ENCODE assay signal across 9 mouse cellular contexts in the genomic region with DNA sequence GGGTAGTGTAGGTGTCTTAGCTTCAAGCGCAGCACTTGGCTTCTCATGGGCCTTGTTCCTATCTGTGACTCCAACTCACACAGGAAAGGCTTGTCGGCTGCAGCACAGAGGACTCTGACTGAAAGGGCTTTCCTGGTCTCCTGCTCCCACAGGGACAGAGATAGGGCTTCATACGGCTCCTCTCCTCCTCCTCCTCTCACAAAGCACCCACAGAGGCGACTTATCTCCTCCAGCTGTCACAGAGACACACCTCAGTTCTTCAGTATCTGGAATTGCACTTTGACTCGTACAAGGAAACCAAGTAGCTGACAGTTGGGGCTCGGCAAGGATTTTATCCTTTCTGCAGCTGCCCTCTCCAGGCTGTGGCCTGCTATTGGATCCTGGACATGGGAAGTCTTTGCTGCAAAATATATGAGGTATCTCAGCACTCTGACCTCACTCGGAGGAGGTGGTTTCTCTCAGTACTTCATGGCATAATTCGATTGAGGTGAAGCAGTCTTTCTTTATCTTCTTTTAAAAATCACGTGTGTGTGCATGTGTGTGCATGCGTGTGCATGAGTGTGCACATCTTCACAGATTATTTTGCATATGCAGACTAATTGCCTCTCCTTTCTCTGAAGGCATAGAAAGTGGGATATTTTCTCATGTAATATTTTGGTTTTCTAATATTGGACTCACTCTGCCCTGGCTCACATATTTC. TPM values are rescaled to one million over a fixed set of nuclear protein-coding genes. Genes with fewer than 3 reads are reported as not detected.
DNase-seq lines count a peak whose midpoint lies in the region; ATAC-seq and TF ChIP-seq lines count a peak whose summit lies in the region.
"Had no signal": no experiment of that assay in that cellular context is flagged by ENCODE, and none has a peak within 500 bp of the region (broad histone marks: within the 10 kb centered on the region; RNA-seq: fewer than 3 reads in every experiment).

No protein-coding gene starts in this region.

- peaks cover 3% of the 10 kb centered on the region; the same call in 1 of the 2 replicates for H3K36me3 ChIP-seq in liver, adult 2 months (ENCODE audit: control insufficient read depth, insufficient read depth, low read length)
- no peaks in the 10 kb centered on the region for H3K36me3 ChIP-seq in stomach, embryonic 16.5 days (ENCODE audit: control insufficient read depth, insufficient read depth, low read length)

- WGBS in liver, adult 2 months = 30% methylated on average over 10 of the region's 10 CpGs
- 51% methylated on average over 10 of the region's 10 CpGs for WGBS in stomach, embryonic 16.5 days

- peak; percentile 22 for DNase-seq in CD4-positive, CD25-positive, alpha-beta regulatory T cell, adult 2 months (ENCODE audit: low read depth, low spot score)
- DNase-seq in spleen, adult 12 weeks (ENCODE audit: low spot score) = peak; percentile 34
- no peak for DNase-seq in spleen, adult 18-20 months
- DNase-seq in liver, adult 2 months (ENCODE audit: extremely low read depth, low read depth, low spot score) = no peak
- DNase-seq in layer of hippocampus, postnatal 14 days (ENCODE audit: low spot score in 2 of 2) = no peak
- no peak for DNase-seq in adipocyte (ENCODE audit: low spot score)

- 0 out of 2 replicates have a peak overlapping the region, but pooled peaks have one; percentile 32 for H3K9ac ChIP-seq in liver, adult 2 months (ENCODE audit: low read depth, low read length)
- H3K9ac ChIP-seq in stomach, embryonic 16.5 days (ENCODE audit: low read length) = no peak overlapping the region

- peaks cover 3% of the 10 kb centered on the region; the same call in 1 of the 2 replicates for H3K79me2 ChIP-seq in liver, adult 2 months (ENCODE audit: control insufficient read depth, insufficient read depth, low read length)

- no peak overlapping the region for H3K4me3 ChIP-seq in liver, adult 2 months (ENCODE audit: insufficient read depth, low read depth, low read length)
- H3K4me3 ChIP-seq in stomach, embryonic 16.5 days (replicated peaks; ENCODE audit: low read length) = no peak overlapping the region

- no peak for TF ChIP-seq POLR2A in liver, adult 2 months (IDR thresholded peaks at IDR 0.05; ENCODE audit: extremely low read depth, insufficient read depth, low read length)

- ATAC-seq in CD4-positive, CD25-positive, alpha-beta regulatory T cell, adult 4 months = no peak
- ATAC-seq in stomach, embryonic 16.5 days (ENCODE audit: insufficient read depth, low FRiP score) = peak; percentile 5; the same call in 1 of the 2 replicates

- peak overlapping the region; percentile 67; the same call in 1 of the 2 replicates for H3K4me2 ChIP-seq in stomach, embryonic 16.5 days (ENCODE audit: low read depth, low read length)

- no peaks in the 10 kb centered on the region for H3K27me3 ChIP-seq in liver, adult 2 months (ENCODE audit: control insufficient read depth, insufficient read depth, low read length)
- no peaks in the 10 kb centered on the region for H3K27me3 ChIP-seq in stomach, embryonic 16.5 days (ENCODE audit: control insufficient read depth, insufficient read depth, low read length)

- peaks cover 20% of the 10 kb centered on the region for H3K4me1 ChIP-seq in liver, adult 2 months (ENCODE audit: control insufficient read depth, insufficient read depth, low read length)
- peaks cover 25% of the 10 kb centered on the region for H3K4me1 ChIP-seq in stomach, embryonic 16.5 days (ENCODE audit: control insufficient read depth, insufficient read depth, low read length)

- peak overlapping the region; percentile 96 for H3K27ac ChIP-seq in liver, adult 2 months (replicated peaks; ENCODE audit: insufficient read depth, low read depth, low read length)
- H3K27ac ChIP-seq in stomach, embryonic 16.5 days (ENCODE audit: low read length) = peak overlapping the region; percentile 82

- no peaks in the 10 kb centered on the region for H3K9me3 ChIP-seq in stomach, embryonic 16.5 days (replicated peaks; ENCODE audit: control insufficient read depth, low read length)

- TF ChIP-seq CTCF in liver, adult 2 months (IDR thresholded peaks at IDR 0.05; ENCODE audit: low read depth, low read length) = no peak

RNA-seq across cellular contexts. Expression of a gene that starts 2.3 kb away (rescaled TPM):
- 100 to 1,000 TPM; 189 to 229 TPM for polyA plus RNA-seq in CD4-positive, CD25-positive, alpha-beta regulatory T cell, adult 4 months (2017; shearing (Covaris generic))
- 43.0 and 48.4 TPM in 2 replicates for total RNA-seq in liver, adult 2 months (2014; rRNA removed)
- 29.9 and 33.3 TPM in 2 replicates for polyA plus RNA-seq in liver, adult 2 months (2012; rRNA removed)
- polyA plus RNA-seq in stomach, embryonic 16.5 days (2015; fragmentation: Nextera tagmentation; extraction: Ambion mirVana) = 13.1 and 13.3 TPM in 2 replicates
- total RNA-seq in layer of hippocampus, postnatal 14 days (2021) = 1 to 10 TPM; 4.2 to 5.2 TPM

RNA-seq across cellular contexts. Expression of a gene that starts 28.3 kb away (rescaled TPM):
- polyA plus RNA-seq in CD4-positive, CD25-positive, alpha-beta regulatory T cell, adult 4 months (2017; shearing (Covaris generic)) = 1 to 10 TPM in 1 of 2 experiments, under 1 TPM in 1; 0.39 to 1.1 TPM
- total RNA-seq in liver, adult 2 months (2014; rRNA removed) = 1.3 and 1.9 TPM in 2 replicates
- 0.10 and 0.12 TPM in 2 replicates for polyA plus RNA-seq in liver, adult 2 months (2012; rRNA removed)
- 0.32 and 0.36 TPM in 2 replicates for polyA plus RNA-seq in stomach, embryonic 16.5 days (2015; fragmentation: Nextera tagmentation; extraction: Ambion mirVana)
- under 1 TPM; 0.39 to 0.41 TPM for total RNA-seq in layer of hippocampus, postnatal 14 days (2021)
- polyA plus RNA-seq: neural tube, embryonic 11.5 days had no signal

RNA-seq across cellular contexts. Expression of a gene that starts 47.3 kb away (rescaled TPM):
- 1 to 10 TPM in 1 of 2 experiments, under 1 TPM in 1; 0.92 to 4.1 TPM for polyA plus RNA-seq in CD4-positive, CD25-positive, alpha-beta regulatory T cell, adult 4 months (2017; shearing (Covaris generic))
- 1.5 and 2.0 TPM in 2 replicates for total RNA-seq in liver, adult 2 months (2014; rRNA removed)
- 5.5 and 5.8 TPM in 2 replicates for polyA plus RNA-seq in liver, adult 2 months (2012; rRNA removed)
- 0.98 and 1.5 TPM in 2 replicates for polyA plus RNA-seq in stomach, embryonic 16.5 days (2015; fragmentation: Nextera tagmentation; extraction: Ambion mirVana)
- total RNA-seq in layer of hippocampus, postnatal 14 days (2021) = 1 to 10 TPM; 1.4 to 1.9 TPM

RNA-seq across cellular contexts. Expression of a gene that starts 47.8 kb away (rescaled TPM):
- polyA plus RNA-seq in CD4-positive, CD25-positive, alpha-beta regulatory T cell, adult 4 months (2017; shearing (Covaris generic)) = 1 to 10 TPM in 1 of 2 experiments, under 1 TPM in 1; 0.77 to 2.1 TPM
- total RNA-seq in liver, adult 2 months (2014; rRNA removed) = 5.8 and 11.2 TPM in 2 replicates
- 11.0 and 16.3 TPM in 2 replicates for polyA plus RNA-seq in liver, adult 2 months (2012; rRNA removed)
- polyA plus RNA-seq in stomach, embryonic 16.5 days (2015; fragmentation: Nextera tagmentation; extraction: Ambion mirVana) = 1.7 and 2.6 TPM in 2 replicates
- total RNA-seq in layer of hippocampus, postnatal 14 days (2021) = 1 to 10 TPM; 2.4 to 3.3 TPM

RNA-seq across cellular contexts. Expression of a gene that starts 56.6 kb away (rescaled TPM):
- polyA plus RNA-seq in CD4-positive, CD25-positive, alpha-beta regulatory T cell, adult 4 months (2017; shearing (Covaris generic)) = 1 to 10 TPM; 2.0 to 3.7 TPM
- 11.4 and 13.2 TPM in 2 replicates for total RNA-seq in liver, adult 2 months (2014; rRNA removed)
- 13.7 and 18.2 TPM in 2 replicates for polyA plus RNA-seq in liver, adult 2 months (2012; rRNA removed)
- 4.6 and 5.7 TPM in 2 replicates for polyA plus RNA-seq in stomach, embryonic 16.5 days (2015; fragmentation: Nextera tagmentation; extraction: Ambion mirVana)
- 10 to 100 TPM; 47.1 to 48.6 TPM for total RNA-seq in layer of hippocampus, postnatal 14 days (2021)

Comparison
In these comparisons a context has a peak if more than half of its experiments do, and no peak if none do; other contexts are left out.
1. DNase-seq: peak in CD4-positive, CD25-positive, alpha-beta regulatory T cell, adult 2 months (single experiment) and spleen, adult 12 weeks (single experiment); none in spleen, adult 18-20 months (0 of 2), liver, adult 2 months (single experiment), layer of hippocampus, postnatal 14 days (0 of 2) and adipocyte (single experiment).